Mouse (Mus musculus) cerebellum, adult 2 months (tissue): ENCODE measurements around the gene Gm27179.
"Not testable (repeated sequence)": the region's sequence is repeated elsewhere in the genome, so short reads cannot be mapped to it uniquely, and the experiment has no call there.

Experiments used
- CTCF ChIP-seq: fragments of 200-500 bp; IDR thresholded peaks from 2 replicates; pipeline ENCODE4 v1.5.1; 2011; ENCODE audit warnings: low read depth, mild to moderate bottlenecking, control low read depth, low read length, moderate library complexity, borderline replicate concordance; ENCODE audit not compliant: insufficient read depth
- POLR2A ChIP-seq: fragments of 200-500 bp; IDR thresholded peaks from 2 replicates; pipeline ENCODE4 v1.6.1; 2011; ENCODE audit warnings: low read length, control low read depth, borderline replicate concordance; ENCODE audit not compliant: insufficient read depth

DNA sequence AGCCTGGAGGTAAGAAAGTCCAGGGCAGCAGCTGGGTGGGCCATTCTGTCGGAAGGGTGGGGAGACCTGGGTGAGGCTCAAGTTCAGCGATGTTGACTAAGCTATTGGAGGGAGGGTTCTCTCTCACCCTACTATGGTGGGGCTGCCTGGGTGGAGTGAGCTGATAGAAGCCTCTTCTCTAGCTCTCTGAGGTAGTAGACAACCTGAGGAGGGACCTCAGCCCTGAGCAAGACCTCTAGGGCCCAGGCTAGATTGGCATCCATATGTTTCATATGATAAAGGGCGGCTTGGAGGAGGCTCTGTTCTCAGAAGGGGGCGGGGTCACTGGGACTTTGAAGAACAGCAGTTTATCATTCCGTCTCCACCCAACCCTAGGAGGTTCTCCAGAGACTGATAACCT lies 27.8 kb upstream of the Gm27179 start:
- TF ChIP-seq CTCF, POLR2A: not testable (repeated sequence)
